Mouse (Mus musculus) CD4-positive, CD25-positive, alpha-beta regulatory T cell, adult 2 months (primary cell): Measurements from ENCODE around the gene Syt17.
"Not testable (repeated sequence)": the region's sequence is repeated elsewhere in the genome, so short reads cannot be mapped to it uniquely, and the experiment has no call there.

ENCODE experiments used
- DNase-seq: peaks from one replicate; pipeline ENCODE4 v3.0.0-alpha.2; 2012; ENCODE audit warnings: low read depth, low spot score

Syt17 gene

GRCm38 (mm10) chr7:118380056-118380455 is 68.0 kb downstream of the Syt17 start:
- no peak for DNase-seq

- no peak for DNase-seq
Observed at GRCm38 (mm10) chr7:118376590-118376989, 71.4 kb downstream of the Syt17 start.

- no peak for DNase-seq
Observed at GRCm38 (mm10) chr7:118375341-118375740, 72.7 kb downstream of the Syt17 start.

GRCm38 (mm10) chr7:118371361-118371760 is 76.7 kb downstream of the Syt17 start:
- no peak for DNase-seq

DNA sequence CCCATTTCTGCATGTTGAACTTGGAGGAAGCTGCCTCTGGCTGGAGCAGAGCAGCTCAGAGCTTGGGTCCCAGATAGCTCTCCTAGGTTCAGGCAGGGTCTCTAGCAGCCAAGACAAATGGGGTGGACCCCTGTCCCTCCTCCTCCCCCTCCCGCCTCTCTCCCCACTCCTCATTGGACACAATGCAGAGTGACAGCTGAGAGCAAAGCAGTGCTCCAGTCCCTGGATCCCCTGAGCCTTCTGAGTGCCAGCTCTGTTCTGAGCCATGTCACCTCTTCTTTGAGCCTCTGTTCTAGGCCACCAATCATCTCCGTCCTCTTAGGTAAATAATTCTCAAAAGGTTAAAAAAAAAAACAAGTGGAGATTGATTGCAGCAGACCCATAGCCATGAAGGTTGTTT is 78.3 kb downstream of the Syt17 start:
- no peak for DNase-seq

DNA sequence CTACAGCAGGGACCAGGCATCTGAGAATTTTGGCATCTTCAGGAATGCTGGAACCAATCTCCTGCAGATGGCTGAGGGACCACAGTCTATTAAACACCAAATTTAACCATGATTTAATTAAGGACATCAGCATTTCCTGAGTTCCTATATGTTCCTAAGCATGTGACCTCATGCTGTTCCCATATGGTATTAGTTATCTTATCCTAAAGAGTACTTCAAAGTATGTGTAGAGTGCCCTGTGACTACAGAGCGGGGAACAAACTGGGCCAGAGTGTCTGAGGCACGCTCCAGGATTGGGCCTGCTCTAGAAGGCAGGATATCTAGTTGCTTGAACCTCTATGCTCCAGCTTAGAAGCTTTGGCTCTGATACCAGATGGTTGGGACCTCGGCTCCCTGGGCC is 82.1 kb downstream of the Syt17 start:
- DNase-seq, result no peak

DNA sequence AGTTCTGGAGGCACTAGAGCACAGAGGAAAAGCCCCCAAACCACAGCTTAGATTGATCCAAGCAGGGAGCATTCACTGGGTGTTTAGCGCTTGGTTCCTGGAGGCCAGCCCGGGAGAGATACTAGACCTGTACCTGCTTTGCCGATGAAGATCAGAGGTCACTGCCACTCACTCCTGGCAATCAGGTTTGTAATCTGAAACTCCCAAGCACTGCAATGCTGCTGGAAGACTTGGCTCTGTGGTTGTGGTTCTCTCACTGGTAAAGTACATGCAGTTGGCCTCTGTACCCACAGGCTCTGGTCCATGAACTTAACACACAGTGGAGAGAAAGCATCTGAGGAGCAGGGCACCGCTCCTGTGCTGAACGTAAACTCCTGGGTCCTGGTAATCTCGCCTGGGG is 82.8 kb downstream of the Syt17 start:
- DNase-seq, result no peak

GRCm38 (mm10) chr7:118364353-118365007 is 83.5 kb downstream of the Syt17 start:
- no peak for DNase-seq

GRCm38 (mm10) chr7:118363587-118364233 is 84.3 kb downstream of the Syt17 start:
- DNase-seq, result no peak

DNA sequence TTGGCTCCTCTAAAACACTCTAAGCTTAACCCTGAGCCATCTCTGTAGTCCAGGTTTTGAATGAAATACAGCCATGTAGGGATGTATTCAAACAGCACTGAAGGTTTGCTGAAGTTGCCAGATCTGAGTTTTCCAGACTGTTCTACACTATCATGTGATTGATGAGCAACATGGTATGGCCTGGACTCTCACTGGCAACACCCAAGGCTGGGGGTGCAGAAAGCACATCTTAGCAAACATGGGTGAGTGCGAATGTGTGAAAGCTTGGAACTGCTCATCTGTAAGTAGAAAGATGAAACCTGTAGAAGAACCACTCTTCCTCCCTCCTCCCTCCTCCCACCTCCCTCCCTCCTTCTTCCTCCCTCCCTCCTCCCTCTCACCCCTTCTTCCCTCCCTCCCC is 85.1 kb downstream of the Syt17 start:
- DNase-seq, result no peak

DNA sequence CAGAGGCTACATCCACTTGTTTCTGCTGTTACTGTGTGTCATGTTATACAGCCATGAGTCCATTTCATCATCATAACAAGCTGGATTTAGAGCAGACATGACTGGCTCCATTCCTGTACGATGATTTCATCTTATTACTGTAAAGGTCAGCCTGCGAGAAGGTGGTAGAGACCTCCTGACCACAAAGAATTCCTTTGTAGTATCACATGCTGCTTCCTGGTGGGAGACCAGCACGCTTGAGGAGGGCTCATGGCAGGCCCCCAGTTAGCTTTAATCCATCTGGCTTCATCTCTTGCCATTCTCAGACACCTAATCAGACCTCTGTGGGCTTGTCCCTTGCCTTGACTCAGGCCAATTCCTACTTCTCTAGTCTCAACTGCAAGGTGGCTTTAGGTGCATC is 85.8 kb downstream of the Syt17 start:
- DNase-seq, result no peak

DNA sequence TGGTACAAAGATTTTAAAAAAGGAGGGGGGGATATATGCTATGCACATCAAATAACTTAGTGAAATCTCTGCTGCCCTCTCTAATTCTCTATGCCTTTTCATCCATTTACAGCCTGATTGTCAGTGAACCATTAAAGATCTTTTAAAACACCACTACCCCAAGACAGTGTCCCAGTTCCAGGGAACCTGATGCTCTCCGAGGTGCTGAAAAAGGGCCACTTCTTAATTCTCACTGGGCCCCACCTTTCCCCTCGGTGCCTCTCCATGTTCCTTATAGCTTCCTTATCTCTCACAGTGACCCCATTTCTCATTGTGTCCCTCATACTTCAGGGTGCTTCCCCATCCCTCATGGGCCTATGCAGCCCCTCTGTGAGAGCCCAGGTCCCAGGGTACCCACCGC is 89.0 kb downstream of the Syt17 start:
- DNase-seq, result no peak

- not testable (repeated sequence) for DNase-seq
Observed at GRCm38 (mm10) chr7:118356410-118357005, 91.5 kb downstream of the Syt17 start.

- no peak for DNase-seq
Observed at GRCm38 (mm10) chr7:118350840-118351239, 97.2 kb downstream of the Syt17 start.

- DNase-seq, result no peak
Observed at GRCm38 (mm10) chr7:118346943-118347342, 101.1 kb downstream of the Syt17 start.

DNA sequence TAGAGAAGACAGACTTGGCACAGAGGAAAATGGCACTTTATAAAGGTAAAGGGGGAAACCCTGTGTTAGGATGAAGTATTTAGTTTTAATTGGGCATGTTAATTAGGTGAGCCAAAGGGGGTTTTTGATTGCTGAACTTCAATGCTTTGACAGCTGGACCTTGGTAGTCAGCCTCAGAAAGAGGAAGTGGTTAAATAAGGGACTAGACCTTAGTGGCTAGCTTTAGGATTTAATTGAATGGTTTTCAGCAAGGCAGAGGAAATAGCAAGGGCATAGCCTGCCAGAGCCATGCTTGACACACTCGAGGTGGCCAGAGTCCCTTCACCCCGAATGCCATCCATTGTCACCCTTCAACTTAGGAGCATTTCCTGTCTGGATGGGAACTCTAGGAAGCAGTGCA is 101.6 kb downstream of the Syt17 start:
- no peak for DNase-seq

- no peak for DNase-seq
Observed at GRCm38 (mm10) chr7:118345396-118345795, 102.6 kb downstream of the Syt17 start.

DNA sequence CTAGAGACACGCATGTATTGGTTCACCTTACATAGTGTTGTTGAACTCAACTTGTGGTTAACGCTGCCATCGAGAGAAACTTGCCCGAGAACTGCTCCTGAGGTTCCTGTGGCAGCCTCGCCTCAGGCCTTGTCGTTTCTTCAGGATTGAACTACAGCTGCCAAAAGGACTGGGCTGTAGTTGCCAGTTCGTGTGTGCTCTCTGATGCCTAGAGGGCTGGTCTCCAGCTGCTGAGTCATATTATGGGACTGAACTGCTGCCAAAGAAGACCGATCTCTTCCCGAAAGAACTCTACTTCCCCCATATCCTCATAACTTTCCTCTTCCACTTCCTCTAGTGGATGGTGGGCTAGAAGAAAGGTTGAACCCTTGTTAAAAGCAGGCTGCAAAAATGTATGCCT is 103.3 kb downstream of the Syt17 start:
- no peak for DNase-seq
